Mouse (Mus musculus) retina, embryonic 14.5 days (tissue): ENCODE data around the gene St8sia6.

ENCODE experiments used
- DNase-seq: peaks from one replicate; pipeline ENCODE4 v3.0.0-alpha.2; 2015; ENCODE audit warnings: low spot score

St8sia6 gene

DNA sequence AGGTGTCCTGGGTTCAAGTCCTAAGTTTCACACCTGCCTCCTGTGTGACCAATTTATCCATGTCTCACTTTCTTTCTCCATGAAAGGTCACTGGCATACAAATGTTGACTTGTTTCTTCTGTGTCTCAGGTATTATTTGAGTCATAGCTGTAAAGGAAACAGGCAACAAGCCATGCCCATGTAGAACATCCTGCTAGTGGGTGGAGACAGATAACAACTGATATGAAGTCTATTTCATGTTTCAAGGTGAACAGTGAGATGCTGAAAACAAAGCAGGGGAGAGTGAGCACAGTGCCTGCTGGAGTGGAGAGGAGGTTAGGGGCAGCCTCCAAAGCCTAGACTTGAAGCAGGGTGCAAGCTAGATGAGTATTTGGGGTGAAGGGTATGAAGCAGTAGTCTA is 33.5 kb downstream of the St8sia6 start:
- no peak for DNase-seq

DNA sequence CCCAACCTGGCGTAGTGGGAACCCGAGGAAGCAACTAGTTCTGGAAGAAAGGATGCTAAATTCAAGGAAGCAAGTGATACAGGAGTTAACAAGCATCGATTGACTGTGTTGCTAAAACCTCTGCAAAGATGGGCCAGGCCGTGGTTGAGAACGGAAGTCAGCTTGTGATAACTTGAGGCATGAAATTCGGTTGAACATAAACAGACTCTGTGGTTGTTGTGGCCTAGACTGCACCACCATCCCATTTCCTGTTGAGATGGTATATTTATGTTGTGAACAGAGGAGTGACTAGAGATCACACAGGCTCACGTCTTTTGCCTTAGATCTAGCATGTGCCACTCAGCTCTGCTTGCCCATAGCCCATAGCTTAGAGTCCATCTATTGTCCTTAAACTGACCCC is 36.5 kb downstream of the St8sia6 start:
- DNase-seq, result no peak

DNA sequence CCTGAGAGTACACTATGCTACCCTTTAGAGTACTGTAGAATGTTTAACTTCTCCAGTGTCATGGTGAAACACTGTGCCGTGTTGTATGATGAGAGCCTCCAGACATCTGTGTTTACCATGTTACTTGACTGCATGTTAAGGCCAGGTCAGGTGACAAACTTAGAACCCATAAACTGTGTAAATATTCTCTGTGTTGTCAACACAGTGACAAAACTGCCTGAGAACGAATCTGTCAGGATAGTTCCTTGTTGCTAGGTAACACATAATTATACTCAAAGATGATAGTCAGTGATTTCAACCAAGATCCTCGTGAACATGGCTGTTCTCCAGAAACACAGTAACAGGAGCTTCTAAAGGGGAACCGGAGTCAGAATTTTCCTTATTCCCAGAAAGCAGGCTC is 38.1 kb downstream of the St8sia6 start:
- no peak for DNase-seq

DNA sequence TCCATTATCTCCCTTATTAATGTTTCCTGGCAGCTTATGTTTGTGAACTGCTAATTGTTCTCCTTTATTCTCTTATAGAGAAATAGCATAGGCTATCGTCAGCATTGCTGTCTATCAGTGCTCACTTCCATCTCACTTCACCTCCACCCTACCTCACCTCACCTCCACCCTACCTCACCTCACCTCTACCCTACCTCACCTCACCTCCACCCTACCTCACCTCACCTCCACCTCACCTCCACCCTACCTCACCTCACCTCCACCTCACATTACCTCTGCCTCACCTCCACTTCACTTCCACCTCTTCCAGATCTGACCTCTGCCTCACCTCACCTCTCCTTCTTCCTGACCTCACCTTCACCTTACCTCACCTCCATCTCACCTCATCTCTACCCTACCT is 42.2 kb downstream of the St8sia6 start:
- no peak for DNase-seq

DNA sequence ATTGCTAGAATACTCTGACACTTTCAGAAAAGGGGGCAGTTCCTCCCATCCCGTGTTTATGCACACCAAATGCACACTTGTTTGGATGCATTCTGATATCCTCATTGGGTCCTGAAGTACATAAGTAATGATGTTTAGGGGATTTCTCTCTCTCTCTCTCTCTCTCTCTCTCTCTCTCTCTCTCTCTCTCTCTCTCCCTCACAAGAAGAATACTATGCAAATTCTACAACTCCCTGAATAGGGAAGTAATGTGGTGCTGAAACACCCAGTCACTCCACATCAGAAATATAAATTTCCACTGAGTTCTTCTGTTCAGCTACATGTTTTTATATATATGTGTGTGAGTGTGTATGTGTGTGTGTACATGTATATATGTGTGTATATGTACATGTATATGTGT is 43.1 kb downstream of the St8sia6 start:
- DNase-seq, result no peak

DNA sequence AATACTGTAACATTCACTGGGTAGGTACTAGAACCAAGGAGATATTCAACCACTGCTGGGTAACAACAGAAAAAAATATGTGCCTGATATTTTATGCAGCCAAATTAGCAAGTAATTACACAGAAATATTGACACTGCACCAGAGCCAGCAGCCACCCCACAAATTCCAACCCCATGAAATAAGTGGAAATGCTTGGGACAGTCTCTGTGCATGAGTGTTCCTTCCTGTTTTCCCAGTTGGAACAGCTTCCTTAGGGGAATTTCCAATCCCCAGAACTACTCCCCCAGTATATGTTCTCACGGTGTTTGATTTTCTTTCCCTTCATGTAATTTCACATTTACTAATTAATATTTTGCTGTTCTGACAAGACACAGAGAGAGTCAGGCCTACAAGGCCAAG is 43.8 kb downstream of the St8sia6 start:
- DNase-seq, result no peak

DNA sequence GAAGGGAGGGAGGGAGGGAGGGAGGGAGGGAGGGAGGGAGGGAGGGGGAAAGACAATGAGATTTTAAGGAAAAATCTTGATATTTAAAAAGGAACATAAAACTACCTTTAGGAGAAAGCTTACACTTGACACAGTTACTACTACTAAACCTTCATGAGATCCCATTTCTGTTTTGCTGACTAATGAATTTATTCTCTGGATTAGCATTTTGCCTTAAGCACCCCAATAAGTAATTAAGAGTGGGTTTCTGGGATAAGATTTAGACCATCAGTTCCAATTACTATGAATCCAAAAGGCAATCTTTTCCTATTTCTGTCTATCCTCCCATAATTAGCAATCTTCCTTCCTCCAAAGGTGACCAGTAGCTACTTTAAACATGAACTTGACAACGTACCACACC is 44.7 kb downstream of the St8sia6 start:
- DNase-seq, result no peak

DNA sequence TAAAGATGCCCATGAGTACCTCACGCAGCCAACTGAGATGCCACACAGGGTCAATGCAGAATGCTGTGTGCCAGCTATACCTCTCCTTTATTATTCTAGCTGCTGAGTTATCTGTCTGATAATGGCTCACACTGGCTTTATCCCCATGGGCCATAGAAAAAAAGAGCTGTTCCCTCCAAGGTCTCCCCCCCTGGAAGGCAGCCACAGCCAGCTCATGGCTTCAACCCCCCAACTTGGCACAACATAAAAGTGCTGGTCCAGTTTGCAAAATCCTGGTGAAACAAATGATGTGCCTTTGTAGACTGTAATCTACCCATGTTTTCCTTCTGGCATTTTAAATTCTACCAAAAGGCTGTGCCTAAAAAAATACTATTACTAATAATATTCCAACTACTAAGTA is 46.3 kb downstream of the St8sia6 start:
- no peak for DNase-seq

DNA sequence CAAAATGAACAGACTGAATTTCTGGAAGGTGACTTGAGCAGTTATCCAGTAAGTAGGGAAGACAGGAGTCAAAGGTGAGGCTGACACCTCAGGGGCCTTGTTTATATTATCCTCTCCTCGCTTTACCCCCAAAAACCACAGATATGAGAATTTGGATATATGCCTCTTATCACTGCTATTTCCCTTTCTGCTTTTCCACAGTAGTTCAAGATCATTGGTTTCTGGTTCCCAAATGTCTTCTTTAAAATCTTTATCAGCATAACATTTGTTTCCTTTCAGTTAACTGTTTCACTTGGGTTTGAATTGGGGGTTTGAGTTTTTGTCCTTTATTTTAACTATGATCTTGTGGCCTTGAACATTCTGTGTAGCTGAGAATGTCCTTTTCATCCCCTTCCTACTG is 47.8 kb downstream of the St8sia6 start:
- DNase-seq, result no peak

DNA sequence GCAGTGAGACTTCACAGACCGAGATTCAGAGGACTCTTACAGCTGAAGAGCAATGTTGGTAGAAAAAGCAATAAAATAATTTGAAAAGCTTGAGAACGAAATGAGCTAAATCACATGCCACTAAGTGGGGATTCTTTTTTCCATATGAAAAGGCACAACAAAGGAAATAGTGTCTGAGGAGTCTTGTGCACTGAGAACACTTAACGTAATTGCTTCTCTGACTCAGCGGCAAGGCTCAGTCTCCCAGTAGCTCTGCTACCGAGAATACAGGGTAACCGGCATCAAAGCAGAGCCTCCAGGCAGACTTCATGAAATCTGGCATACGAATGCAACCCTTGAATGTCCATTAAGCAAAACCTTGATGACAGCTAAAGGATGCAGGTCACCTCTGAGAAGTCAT is 55.2 kb downstream of the St8sia6 start:
- no peak for DNase-seq

DNA sequence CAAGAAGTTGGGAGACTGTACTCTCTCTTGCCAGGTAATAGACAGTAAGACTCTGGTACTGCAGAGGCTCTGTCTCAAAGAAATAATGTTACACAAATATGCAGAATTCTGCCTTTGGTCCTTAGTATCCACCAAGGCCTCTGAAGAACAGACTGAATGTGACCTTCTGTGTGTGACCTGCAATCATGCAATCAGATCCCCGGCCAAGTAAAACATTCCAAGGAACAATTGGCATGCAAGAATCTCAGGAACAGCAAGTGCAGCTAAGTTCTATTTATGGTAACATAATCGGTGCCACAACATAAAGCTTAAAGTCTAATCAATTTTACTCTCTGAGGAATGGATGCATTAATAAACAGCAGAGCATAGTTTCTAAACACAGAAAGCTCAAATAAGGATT is 66.0 kb downstream of the St8sia6 start:
- no peak for DNase-seq

DNA sequence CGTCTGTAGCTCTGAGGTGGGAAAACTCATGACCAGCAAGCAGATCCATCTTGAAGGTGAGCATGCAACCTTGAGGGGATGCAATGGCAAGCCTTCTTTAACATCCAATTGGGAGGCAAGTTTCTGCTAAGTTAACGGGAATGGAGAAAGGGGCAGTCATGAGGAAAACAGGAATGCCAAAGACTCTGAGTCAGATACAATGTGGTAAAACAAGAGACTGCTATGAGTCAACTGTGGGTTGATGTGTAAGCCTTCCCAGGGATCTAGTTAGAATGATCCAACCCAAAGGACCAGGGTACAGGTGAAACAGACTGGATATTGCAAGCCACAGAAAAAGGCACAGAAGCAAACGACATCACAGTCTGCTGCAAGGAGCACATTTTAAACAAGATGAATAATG is 68.3 kb downstream of the St8sia6 start:
- no peak for DNase-seq

DNA sequence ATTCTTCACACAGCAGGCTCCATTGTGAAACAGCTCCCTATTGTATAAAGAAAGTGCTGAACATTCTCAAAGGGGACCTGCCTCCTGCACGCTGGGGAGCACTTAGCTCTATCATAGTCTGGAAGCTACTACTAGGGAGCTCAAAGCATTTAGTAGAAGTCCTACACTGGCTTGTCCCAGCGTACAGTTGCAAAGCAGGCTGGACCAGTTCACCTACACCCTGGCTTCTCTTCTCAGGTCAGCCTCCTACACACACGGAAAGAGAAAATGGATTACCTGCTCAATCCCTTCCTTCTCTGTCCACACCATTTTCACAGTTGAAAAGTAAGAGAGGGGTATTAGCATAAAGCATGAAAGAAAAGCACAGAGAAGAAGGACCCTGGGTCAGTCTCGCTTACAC is 71.6 kb downstream of the St8sia6 start:
- no peak for DNase-seq

DNA sequence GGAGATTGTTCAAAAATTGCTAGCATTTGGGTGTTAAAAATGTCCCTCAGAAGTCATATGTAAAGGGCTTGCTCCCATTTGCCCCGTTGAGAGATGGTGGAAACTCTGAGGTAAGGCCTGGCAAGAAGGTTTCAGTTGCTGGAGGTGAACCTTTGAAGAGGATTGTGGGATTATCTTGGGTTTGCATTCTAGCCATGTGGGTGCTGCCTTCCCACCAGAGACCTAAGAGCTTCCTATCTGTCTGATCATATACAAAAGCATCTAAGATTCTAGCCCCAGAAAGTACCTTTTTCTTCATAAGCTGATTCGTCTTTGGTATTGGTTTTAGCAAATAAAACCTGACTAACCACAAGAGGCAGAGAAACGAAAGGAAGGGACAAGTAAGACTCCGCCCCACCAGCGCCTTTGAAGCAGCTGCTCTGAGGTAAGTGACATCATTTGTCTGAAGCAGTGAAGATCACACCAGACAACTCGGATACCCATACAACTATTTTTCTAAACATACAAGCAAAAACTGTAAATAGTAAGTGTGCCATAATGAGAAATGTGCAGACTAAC is 75.2 kb downstream of the St8sia6 start:
- DNase-seq, result no peak

DNA sequence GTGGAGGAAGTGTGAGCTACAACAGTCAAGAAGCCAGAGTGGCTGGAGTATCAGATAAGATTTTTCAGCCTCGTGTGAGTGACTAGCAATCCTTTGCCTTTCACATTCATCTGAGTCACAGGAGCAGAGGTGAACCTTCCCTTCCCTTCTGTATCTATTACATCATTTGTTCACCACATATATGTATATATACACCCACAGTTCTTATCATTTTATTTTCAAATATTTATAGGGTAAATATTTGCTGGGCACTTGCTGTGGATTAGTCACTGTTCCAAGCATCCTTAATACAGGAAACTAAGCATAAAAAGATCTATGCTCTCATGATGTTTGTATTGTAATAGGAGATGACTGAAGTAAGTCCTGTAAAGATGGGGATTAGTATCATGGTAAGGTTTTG is 85.1 kb downstream of the St8sia6 start:
- no peak for DNase-seq

DNA sequence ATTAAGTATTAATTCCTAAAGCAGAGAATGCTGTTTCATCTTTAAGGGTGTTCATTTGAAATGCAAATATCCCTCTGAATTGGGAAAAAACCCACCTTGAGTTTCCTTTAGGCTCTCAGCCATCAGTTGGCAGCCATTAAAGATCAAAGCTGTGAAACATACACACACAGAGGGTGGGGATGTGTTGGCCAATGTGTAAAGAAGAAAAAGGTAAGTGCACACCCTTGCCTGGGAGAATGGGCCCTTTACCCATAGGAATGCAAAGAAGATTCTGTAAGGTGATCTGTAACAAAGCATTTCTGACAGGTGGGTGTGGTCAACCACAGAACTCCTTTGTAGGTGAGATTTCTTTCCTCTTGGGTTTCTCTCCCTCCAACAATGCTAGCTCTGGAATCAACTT is 96.3 kb downstream of the St8sia6 start:
- no peak for DNase-seq

DNA sequence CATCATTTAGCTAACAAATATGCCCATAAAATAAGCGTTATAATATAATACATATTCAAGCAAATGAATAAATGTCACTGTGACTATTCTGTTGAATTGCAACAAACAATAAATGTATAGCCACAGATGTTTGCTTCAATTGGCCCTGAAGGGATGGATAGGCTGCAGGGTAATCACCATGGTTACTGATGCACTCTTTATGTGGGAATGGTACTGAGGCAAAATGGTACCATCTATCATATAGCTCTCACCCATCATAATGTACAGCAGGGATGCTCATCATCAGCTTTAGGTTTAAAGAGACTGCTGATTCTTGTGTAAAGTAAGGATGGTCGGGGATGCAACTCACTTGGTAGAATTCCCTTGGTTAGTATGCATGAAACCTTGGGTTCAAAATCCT is 99.4 kb downstream of the St8sia6 start:
- no peak for DNase-seq

DNA sequence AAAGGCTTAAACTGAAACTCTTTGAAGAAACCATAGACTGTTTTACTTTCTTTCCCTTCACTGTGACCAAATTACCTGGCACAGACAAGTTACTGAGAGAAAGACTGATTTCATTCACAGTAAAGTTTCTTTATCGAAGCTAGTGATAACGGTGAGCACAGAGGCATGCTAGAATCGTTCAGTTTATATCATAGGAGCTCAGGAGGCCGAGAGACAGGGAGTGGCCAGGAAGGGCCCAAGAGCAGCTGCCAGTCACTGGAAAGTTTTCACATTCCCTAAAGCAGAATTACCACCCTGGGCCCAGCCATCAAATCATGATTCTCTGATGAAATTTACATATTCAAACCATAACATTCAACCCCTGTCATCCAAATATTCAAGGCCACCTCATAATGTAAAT is 109.5 kb downstream of the St8sia6 start:
- no peak for DNase-seq

DNA sequence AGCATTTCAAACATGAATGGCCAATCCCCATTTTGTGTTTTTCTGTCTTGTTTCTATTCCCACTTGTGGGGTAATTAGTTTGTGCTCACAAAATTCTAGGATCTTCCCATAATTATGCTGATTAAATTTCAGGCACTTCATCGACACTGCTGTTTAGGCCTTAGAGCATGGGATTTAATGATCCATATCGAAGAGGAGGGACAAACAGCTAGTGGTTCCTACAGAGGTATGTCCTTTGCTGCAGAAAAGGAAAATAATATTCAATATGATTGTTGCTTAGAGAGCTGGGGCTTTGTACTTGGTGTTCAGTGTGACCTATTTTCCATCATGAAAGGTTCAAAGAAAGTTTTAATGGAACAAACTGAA is 110.7 kb downstream of the St8sia6 start:
- DNase-seq, result no peak

DNA sequence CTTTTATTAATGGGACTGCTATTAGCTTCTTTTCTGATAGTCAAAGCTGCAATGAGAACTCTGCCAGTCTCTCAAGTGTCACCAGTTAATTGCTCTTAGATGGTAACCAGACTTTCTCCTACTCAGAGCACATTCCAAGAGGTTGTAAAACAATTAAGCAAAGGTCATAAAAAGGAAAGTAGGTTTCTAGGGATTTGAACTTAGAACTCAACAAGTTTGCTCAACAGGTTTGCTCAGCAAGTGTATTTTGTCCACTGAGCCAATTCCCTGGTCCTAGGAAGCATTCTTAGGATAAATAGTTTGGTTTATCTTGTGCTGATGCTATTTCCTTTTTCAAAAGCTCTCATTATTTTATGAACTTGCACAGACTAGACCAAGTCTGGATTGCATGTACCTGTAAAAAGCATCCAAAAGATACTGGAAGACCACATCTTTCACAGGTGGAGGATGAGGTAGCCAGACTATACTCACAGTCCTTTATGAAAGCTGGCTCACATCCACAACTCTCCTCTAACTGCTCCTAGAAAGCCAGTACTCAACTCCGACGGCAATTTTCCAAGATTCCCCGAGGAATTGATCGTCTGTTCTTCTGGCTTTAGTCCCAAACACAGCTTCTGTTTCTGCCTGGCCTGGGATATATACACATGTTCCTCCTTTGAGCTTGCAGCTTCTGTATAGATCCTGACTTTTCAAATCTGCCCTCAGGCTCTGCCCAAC is 111.2 kb downstream of the St8sia6 start:
- no peak for DNase-seq

DNA sequence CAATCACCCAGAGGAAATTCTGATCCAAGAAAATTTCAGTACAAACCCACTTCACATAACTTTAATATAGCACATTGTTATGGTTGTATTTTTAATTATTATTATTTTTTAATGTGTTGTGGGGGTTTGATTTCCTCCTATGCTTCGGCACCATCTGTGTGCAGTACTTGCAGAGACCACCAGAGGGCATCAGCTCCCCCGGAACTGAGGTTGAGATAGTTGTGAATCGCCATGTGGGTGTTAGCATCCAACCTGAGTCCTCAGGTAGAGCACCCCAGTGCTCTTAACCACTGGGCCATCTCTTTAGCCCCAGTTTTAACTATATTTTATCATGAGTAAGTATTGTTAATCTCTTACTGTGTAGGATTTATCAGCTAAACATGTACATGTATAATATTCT is 120.9 kb downstream of the St8sia6 start:
- peak; percentile 8 for DNase-seq

DNA sequence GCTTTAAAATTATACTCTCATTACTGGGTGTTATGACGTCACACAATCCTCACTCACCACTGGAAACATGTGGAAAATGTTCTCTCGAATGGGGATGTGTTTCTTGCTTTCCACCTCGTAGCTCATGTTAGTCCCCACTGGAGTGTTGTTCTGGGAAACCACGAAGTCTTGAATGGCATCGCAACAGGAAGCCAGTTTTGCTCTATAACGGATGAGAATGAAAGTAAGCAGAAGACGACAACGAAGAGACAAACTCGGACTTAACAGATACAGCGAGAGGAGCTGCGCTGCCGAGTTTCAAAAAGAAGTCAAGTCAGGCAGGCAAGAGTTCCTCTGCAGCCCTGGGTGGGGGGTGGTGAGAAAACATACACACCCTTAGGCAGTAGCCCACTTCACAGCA is 121.4 kb downstream of the St8sia6 start:
- no peak for DNase-seq

DNA sequence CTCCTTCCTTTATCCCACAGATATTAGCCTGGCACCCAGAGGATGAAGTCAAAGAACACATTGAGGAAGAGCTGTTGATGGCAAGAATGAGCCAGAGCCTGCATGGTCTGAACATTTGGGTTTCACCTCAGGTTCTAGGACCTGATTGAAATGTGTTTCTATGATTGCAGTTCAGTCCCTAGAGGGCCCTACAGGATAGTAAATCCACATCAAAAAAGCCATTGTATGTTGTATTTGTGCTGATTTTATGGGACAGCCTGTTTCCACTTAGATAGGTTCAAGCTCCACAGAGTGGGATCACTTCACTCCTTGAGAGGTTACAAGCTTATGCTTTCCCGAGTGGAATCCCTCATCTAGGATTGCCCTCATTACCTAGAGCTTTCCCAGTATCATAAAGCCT is 159.0 kb downstream of the St8sia6 start:
- no peak for DNase-seq

DNA sequence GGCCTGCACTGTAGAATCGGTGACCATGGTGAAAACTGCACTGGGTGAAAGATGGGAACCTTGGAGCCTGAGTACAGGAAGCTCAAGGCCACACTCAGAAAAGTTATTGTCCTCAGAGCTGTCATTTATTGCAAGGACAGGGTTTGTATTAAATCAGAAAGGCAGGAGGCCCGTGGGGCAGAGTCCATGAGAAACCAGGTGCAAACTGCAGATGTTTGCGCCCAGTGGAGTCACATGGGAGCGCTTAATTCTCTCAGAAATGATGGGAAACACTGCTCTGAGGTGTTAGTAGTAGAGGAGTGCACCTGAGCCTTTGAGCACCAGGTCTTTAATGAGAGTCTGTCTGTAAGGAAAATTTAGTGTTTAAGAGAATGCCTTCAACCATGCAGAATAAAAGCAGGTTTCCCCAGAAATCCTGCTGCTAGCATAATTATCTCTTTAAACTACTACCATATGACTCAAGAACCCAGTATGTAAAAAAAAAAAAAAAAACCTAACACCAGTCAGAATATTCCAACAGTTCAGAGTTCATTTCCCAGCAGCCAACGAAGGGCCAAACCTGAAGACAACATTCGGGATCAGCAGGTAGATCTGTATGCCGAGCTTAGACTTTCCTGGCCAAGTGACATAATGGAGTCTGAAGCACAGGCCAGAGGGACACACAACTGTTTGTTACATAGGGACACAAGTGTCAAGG is 163.6 kb downstream of the St8sia6 start:
- DNase-seq, result no peak
